Mouse (Mus musculus): ENCODE results near the gene Trim40. TPM values are rescaled to one million over a fixed set of nuclear protein-coding genes. Genes with fewer than 3 reads are reported as not detected.

The Trim40 gene
- polyA plus RNA-seq, 1 experiment from 2014 or later, result not detected

- H3K36me3 ChIP-seq, result no peaks in the 10 kb centered on the region
- peak overlapping the region; percentile 85; the same call in 1 of the 2 replicates for H3K9ac ChIP-seq
- 30% methylated on average over 12 of the region's 12 CpGs for WGBS
- H3K27me3 ChIP-seq, result 0 out of 2 replicates have a peak, but pooled peaks cover 4% of the 10 kb centered on the region
- no peaks in the 10 kb centered on the region for H3K9me3 ChIP-seq (replicated peaks)
- ATAC-seq (replicated peaks; ENCODE audit: low FRiP score), result peak; percentile 7; the same call in 1 of the 2 replicates
- H3K4me3 ChIP-seq (replicated peaks), result peak overlapping the region; percentile 82
- peak overlapping the region; percentile 78 for H3K4me2 ChIP-seq
- peaks cover 13% of the 10 kb centered on the region for H3K4me1 ChIP-seq
- peak overlapping the region; percentile 98 for H3K27ac ChIP-seq
Observed at GRCm38 (mm10) chr17:36835591-36836426, 54.1 kb downstream of the Trim40 start.

DNA sequence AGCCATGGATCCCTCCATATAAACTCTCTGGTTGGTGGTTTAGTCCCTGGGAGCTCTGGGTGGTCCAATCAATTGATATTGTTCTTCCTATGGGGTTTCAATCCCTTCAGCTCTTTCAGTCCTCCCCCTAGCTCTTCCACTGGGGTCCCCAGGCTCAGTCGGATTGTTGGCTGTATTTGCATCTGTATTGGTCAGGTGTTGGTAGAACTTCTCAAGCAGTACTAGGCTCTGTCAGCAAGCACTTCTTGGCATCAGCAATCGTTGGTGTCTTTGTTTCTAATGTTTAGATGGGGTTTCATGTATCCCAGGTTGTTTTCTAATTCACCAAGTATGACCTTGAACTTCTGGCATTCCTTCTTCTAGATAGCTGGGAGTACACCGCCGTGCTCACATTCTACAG lies 57.2 kb downstream of the Trim40 start:
- Histone ChIP-seq H3K36me3 (no peaks in the 10 kb centered on the region), H3K27ac (no peak overlapping the region), H3K9me3 (replicated peaks) (no peaks in the 10 kb centered on the region), H3K4me3 (replicated peaks) (no peak overlapping the region), H3K4me1 (peaks cover 10% of the 10 kb centered on the region), H3K9ac (no peak overlapping the region), H3K4me2 (no peak overlapping the region), H3K27me3 (peaks cover 14% of the 10 kb centered on the region; the same call in 1 of the 2 replicates)
- WGBS, result 53% methylated on average over 4 of the region's 4 CpGs
- ATAC-seq (replicated peaks; ENCODE audit: low FRiP score), result no peak

Other genes with a start within 250 kb of the Trim40 start
- not detected in 2 replicates for gene H2-M9, start 247.5 kb downstream of the Trim40 start, polyA plus RNA-seq (2015; fragmentation: Nextera tagmentation; extraction: Ambion mirVana)
- gene H2-M1, start 217.9 kb downstream of the Trim40 start, polyA plus RNA-seq (2015; fragmentation: Nextera tagmentation; extraction: Ambion mirVana), result not detected in 2 replicates
- not detected in 2 replicates for gene H2-M10.5, start 117.2 kb downstream of the Trim40 start, polyA plus RNA-seq (2015; fragmentation: Nextera tagmentation; extraction: Ambion mirVana)
- gene H2-M10.6, start 78.0 kb downstream of the Trim40 start, polyA plus RNA-seq (2015; fragmentation: Nextera tagmentation; extraction: Ambion mirVana), result not detected in 2 replicates
- gene Trim26, start 53.0 kb downstream of the Trim40 start, polyA plus RNA-seq (2015; fragmentation: Nextera tagmentation; extraction: Ambion mirVana), result 40.3 and 45.9 TPM in 2 replicates
- gene Trim15, start 22.9 kb downstream of the Trim40 start, polyA plus RNA-seq (2015; fragmentation: Nextera tagmentation; extraction: Ambion mirVana), result 0.17 and 0.22 TPM in 2 replicates
- gene Trim10, start 20.5 kb downstream of the Trim40 start, polyA plus RNA-seq (2015; fragmentation: Nextera tagmentation; extraction: Ambion mirVana), result 3.1 and 6.0 TPM in 2 replicates
- gene Trim31, start 8.0 kb upstream of the Trim40 start, polyA plus RNA-seq (2015; fragmentation: Nextera tagmentation; extraction: Ambion mirVana), result 0.35 TPM in 1 of 2 replicates, not detected in the other
- 0.13 and 0.53 TPM in 2 replicates for gene Rnf39, start 52.8 kb upstream of the Trim40 start, polyA plus RNA-seq (2015; fragmentation: Nextera tagmentation; extraction: Ambion mirVana)
- gene Ppp1r11, start 61.6 kb upstream of the Trim40 start, polyA plus RNA-seq (2015; fragmentation: Nextera tagmentation; extraction: Ambion mirVana), result 115 and 127 TPM in 2 replicates
- 93.2 and 95.6 TPM in 2 replicates for gene Znrd1, start 68.4 kb upstream of the Trim40 start, polyA plus RNA-seq (2015; fragmentation: Nextera tagmentation; extraction: Ambion mirVana)
- 6.6 and 6.7 TPM in 2 replicates for gene Znrd1as, start 68.5 kb upstream of the Trim40 start, polyA plus RNA-seq (2015; fragmentation: Nextera tagmentation; extraction: Ambion mirVana)
- gene 2410137M14Rik, start 91.1 kb upstream of the Trim40 start, polyA plus RNA-seq (2015; fragmentation: Nextera tagmentation; extraction: Ambion mirVana), result not detected in 2 replicates
- gene H2-M5, start 99.4 kb upstream of the Trim40 start, polyA plus RNA-seq (2015; fragmentation: Nextera tagmentation; extraction: Ambion mirVana), result 0.44 TPM in 2 replicates
- 61.1 and 69.4 TPM in 2 replicates for gene Zfp57, start 111.0 kb upstream of the Trim40 start, polyA plus RNA-seq (2015; fragmentation: Nextera tagmentation; extraction: Ambion mirVana)
- 0.09 TPM in 1 of 2 replicates, not detected in the other for gene Mog, start 133.3 kb upstream of the Trim40 start, polyA plus RNA-seq (2015; fragmentation: Nextera tagmentation; extraction: Ambion mirVana)
- 6.0 and 8.3 TPM in 2 replicates for gene Gabbr1, start 155.8 kb upstream of the Trim40 start, polyA plus RNA-seq (2015; fragmentation: Nextera tagmentation; extraction: Ambion mirVana)
- 0.05 TPM in 1 of 2 replicates, not detected in the other for gene Olfr90, start 198.4 kb upstream of the Trim40 start, polyA plus RNA-seq (2015; fragmentation: Nextera tagmentation; extraction: Ambion mirVana)
- not detected in 2 replicates for gene Olfr91, start 208.2 kb upstream of the Trim40 start, polyA plus RNA-seq (2015; fragmentation: Nextera tagmentation; extraction: Ambion mirVana)
- not detected in 2 replicates for gene Olfr92, start 230.0 kb upstream of the Trim40 start, polyA plus RNA-seq (2015; fragmentation: Nextera tagmentation; extraction: Ambion mirVana)

All from kidney, embryonic 15.5 days (tissue).